Mouse (Mus musculus) megakaryocyte, embryonic 14.5 days (primary cell): ENCODE measurements around the gene Hyal1.

Experiments
- FLI1 ChIP-seq: IDR thresholded peaks from 2 replicates; pipeline ENCODE4 v1.6.1; 2012; ENCODE audit warnings: low read length, inconsistent platforms, mixed read lengths
- GATA1 ChIP-seq: IDR thresholded peaks from 3 replicates; pipeline ENCODE4 v1.6.1; 2012; ENCODE audit warnings: mixed read lengths, low read length, inconsistent platforms, borderline replicate concordance

- TF ChIP-seq GATA1 (no peak), FLI1 (no peak)
These were observed 2.5 kb downstream of the Hyal1 start for GRCm38 (mm10) chr9:107579023-107579900.
